Mouse (Mus musculus) right cerebral cortex, postnatal 36 days (tissue): Measurements from ENCODE around the gene Fbxo44.

Experiments used
- DNase-seq, 2 experiments: peaks; one replicate each; pipeline ENCODE4 v3.0.0; 2022; ENCODE audit warnings: low spot score in 2 of 2, mixed read lengths in 1 of 2

Gene Fbxo44

DNA sequence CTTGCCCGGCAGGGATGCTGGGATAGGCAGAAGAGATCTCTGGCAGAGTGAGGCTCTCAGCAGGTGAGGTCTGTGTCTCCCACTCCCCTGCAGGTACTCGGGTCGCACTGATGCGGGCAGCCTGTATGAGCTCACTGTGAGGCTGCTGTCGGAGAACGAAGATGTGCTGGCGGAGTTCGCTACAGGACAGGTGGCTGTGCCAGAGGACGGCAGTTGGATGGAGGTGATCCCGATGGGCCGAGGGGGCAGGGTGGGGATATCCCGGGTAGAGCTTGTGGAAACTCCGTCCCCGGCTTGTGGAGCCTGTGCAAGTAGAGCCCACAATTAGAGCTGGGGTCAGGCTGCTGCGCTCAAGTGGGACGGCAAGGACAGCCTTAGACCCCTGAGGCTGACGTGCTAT is 5.3 kb upstream of the Fbxo44 start:
- no peak for DNase-seq

DNA sequence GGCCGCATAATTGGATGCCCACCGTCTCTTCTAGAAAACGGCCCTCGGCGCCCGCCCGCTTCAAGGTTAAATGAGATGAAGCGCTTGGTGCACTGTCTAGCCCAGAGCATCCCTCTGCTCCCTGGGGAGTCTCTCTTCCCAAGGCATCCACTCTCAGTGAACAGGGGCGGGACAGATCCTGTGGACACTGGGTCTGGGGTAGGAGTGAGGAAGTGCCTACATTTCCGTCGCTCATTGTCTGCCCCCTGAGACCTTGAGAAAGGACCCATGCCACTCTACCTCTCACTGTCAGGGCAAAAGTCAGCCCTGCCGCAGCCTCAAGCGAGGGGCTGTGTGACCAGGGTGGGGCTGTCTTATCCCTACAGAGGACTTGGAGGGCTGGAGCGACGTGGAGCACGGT is 4.2 kb upstream of the Fbxo44 start:
- DNase-seq = no peak

GRCm38 (mm10) chr4:148164002-148164439 is 3.7 kb upstream of the Fbxo44 start:
- DNase-seq = peak; percentile 75 to 76

GRCm38 (mm10) chr4:148159544-148160435 is 492 bp downstream of the Fbxo44 start:
- peak; percentile 99 for DNase-seq

DNA sequence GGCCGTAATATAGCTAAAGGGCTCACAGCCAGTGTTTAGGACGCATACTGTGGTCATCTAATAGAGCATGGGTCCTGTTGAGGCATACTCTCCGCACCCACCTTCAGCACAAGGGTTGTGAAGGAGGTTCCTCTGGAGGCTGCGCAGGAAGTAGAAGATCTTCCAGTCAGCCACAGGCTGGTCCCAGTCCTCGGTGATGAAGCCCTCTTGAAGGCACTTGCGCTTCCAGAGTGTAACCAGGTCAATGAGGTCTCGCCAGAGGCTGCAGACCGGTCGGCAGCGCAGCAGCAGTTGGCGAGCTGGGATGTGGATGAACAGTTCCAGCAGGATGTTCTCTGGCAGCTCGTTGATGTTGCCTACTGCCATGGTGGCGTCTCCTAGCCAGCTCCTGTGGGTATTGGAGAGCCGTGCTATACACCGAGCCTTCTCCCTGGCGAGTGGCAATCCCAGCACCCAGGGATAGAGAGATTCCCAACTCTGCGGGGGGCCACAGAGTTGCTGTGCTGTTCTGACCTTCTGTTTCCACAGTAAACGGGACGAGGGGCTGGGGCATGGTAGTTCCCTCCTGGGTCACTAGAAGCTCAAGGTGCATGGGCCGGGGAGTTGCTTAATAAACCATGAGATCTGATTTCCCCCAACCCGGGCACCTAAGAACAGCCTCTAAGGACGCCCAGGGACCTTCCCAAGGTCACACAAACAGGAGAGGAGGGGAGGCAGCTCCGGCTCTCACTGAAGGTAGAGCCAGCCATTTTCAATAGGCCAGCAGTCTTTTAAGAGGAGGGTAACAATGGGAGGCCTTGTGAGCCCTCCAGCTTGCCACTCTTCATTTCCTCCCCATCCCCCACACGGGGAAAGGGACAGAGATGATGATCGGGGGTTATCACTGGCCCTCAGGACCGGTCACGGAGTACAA is 1.6 kb downstream of the Fbxo44 start:
- no peak for DNase-seq

DNA sequence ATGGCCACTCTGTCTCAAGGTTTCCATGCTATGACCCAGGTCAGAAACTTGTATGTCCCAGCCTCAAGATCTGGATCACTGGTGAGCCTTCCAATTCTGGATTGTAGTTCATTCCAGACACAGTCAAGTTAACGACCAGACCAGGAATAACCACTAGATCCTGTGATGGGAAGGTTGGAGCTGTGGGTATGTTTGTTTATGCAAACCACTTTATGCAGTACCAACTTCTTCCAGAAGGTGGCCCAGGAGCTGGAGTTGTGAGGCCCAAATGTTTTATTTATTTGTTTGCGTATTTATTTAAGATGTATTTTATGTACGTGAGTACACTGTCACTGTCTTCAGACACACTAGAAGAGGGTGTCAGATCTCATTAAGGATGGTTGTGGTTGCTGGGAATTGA is 5.3 kb downstream of the Fbxo44 start:
- no peak for DNase-seq

DNA sequence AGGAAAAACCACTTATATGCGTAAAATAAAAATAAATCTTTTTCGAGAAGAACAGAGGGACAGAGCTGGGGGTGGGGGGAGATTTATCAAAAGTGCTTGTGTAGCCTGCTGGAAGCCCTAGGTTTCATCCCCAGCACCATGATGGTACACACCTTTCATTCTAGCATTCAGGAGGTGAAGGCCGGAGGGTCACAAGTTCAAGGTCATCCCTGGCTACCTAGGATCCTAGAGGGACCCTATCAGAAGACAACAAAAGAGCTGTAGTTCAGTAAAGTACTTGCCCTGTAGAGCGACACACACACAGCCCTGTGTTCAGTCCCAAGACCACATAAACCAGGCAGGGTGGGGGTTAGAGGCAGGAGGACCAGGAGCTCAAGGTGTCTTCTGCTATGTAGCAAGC is 6.3 kb downstream of the Fbxo44 start:
- no peak for DNase-seq

DNA sequence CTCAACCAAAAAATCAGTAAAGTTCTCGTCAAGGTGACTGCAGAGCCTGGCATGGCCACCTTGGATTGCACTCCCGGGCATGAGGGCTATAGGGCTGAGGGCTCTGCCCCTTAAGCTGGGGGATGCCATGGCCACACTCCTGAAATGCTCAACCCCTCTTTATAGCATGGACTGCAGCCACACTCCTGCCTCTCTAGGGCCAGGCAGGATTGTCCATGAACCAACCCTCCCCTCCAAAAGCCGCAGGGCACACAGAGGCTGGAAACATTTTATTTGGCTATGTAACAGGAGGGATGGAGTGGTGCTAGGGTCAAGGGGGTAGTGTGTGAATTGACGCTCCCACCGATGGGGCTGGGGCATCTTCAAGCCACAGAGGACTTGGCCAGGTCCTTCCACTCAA is 7.7 kb downstream of the Fbxo44 start:
- DNase-seq = no peak

DNA sequence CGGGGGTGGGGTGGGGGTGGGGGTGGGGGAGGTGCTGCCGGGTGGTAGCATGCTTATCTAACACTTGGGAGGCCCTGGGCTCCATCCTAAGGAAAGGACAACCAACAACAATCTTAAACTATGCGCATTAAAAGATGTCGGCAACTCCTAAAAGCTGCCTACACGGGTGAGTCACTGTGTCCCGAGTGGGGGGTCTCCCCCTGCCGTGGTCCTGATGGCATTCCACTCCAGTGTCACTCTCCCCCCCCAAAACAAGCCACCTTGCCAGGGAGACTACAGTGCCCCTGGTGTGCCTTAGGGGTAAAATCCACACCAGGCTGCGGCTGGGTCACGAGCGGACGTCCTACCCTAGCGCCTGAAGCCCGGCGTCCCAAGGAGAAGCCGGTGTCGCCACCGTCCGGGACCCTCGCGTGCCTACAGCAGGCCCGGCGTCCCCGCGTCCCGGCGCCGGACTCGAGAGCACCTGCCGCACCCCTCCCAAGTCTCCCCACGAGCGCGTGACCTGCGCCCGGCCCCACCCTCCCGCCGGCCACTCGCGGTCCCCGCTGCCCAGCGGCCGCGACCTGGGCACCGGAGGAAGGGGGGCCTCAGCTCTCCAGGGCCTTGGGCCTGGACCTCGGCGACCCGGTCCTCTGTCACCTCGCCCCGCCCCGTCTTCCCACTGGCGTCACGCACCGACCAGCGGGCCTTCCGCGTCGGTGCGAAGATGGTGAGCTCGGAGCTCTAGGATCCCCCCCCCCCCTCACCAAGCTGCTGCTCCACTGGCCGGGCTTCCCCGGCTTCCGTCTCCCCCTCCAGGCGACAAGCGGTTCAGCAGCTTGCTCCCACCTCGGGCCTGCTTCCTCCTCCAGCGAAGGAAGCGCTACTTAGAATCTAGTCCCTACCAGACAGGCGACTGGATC is 8.8 kb downstream of the Fbxo44 start, which contains the start of gene Fbxo6:
Fbxo6 (minus strand) TSS at position 874 of the 902 bp plus-strand sequence.
- DNase-seq = peak; percentile 79 to 85

DNA sequence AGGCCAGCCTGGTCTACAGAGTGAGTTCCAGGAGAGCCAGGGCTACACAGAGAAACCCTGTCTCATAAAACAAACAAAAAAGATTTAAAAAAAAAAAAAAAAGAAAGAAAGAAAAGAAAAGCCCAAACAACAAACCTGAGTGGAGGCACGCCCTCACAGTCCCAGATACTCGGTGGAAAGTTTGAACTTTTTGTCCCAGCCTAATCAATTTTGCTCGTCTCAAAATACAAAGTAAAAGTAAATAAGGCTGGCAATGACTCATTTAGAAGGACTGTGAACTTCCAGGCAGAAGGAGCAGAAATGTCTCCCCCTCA is 9.4 kb downstream of the Fbxo44 start:
- no peak for DNase-seq

DNA sequence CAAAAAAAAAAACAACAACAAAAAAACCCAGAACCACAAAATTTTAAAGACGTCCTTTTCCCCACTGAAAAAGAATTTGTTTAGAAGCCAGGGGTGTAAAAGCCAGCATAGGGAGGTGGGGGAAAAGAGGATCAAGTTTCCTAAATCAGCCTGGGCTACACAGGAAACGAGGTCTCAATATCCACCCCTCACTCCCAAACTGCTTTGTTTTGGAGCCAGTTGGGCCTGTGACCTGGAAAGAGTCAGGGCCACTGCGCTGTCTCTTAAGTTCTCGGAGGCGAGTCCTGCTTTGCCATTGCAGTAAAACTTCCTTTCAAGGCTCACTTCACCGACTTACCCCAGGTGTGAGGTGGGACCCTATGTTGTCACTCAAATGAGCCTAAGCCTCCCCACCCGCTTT is 10.0 kb downstream of the Fbxo44 start:
- DNase-seq = no peak

DNA sequence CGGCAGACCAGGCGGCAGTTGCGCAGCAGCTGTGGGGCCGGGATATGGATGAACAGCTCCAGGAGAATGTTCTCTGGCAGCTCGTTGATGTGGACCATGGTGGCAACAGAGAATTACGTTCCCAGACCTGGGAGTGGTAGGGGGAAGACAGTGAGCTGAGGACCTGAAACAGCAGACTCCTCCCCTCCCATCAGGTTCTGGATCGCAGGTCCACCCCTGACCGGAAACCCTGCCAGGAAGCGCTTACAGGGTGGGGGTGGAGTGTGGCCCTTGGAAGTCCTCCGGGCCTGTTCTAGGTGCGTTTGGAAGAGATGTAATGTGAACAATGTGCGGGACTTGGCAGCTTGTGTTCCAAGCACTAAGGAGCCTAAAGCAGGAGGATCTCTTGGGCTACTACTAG is 10.7 kb downstream of the Fbxo44 start:
- no peak for DNase-seq

- no peak for DNase-seq
Observed at GRCm38 (mm10) chr4:148147714-148148113, 12.6 kb downstream of the Fbxo44 start.

- no peak for DNase-seq
Observed at GRCm38 (mm10) chr4:148143721-148144120, 16.6 kb downstream of the Fbxo44 start.

DNA sequence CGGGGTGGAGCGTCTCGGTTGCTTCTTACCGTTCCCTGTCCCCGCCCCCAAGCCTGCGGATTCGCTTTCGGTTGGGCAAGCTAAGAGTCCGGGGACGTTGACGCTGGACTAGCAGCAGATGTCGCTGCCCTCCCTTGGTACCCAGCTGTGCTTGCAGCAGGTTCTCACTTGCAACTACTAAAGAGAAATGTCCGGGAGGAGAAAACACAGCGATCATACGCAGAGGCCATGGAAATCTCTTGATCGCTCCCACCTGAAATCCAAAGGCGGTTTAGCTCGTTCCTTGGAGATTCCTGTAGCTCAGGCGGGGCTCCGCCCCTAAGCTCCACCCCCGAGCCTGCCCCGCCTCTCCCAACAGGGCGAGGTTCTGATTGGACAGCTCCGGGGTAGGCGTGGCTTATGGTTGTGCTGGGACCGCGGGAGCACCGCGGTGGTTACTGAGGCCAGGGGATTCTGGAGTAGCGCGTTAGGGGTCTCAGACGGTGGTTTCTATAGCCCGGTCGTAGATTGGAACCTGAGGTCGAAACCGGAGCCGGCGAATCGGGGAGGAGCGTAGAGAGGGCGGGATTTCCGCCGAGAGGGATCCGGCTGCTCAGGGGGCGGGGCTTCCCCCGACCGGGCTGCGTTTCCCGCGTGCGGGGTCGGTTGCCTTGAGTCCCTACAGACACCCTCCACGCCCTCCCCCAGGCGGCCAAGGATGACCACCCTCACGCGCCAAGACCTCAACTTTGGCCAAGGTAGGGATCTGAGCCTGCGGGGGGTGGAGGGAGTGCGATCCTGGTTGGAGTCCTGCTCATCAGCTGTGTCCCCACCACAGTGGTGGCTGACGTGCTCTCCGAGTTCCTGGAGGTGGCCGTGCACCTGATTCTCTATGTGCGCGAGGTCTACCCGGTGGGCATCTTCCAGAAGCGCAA is 19.9 kb downstream of the Fbxo44 start:
- peak; percentile 87 for DNase-seq

DNA sequence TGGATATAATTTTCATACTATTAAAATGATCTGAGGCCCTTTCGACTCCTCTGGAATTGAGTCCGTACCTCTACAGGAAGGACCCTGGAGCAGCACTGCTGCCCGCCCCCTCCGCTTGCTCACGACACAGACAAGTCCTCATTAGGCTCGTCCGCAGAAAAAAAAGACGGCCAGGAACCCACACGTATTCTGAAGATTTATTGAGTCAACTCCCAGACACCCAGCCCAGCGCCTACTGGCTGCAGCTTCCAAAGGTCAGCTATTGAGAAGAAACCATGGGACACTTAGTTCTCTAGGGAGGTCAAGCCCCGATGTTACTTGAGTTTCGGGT is 20.6 kb downstream of the Fbxo44 start:
- no peak for DNase-seq

- DNase-seq = no peak
Observed at GRCm38 (mm10) chr4:148137503-148137902, 22.8 kb downstream of the Fbxo44 start.

- DNase-seq = no peak
Observed at GRCm38 (mm10) chr4:148134988-148135387, 25.3 kb downstream of the Fbxo44 start.

DNA sequence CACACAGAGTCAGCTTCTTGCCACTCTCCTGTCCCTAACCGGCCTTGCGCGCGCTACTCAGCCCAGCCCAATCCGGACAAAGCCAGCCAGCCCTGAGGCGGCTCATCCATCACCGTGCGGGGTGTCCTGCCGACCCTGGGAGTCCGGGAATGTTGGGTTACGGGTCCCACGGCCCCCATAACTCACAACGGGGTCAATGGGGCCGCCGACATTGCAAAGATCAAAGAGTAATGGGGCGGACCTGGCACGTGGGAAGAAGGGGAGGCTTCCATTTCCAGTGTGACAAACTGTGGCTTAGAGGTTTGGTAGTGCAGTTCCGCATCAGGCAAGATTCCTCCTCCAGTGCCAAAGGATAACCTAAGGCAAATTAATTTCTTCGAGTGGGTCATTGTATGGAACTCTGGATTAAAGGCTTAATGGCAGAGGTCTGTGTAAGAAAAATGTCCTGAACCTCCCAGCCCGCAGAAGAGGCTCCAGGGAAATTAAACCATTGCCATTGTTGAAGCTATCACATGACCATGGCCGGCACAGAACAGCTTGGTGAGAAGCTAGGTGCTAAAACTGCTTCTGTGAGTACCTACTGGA is 28.7 kb downstream of the Fbxo44 start:
- no peak for DNase-seq
